8 mouse cellular contexts compared by ENCODE assay signal in genomic region chr4:140033394-140033793, GRCm38 (mm10).
DNase-seq lines count a peak whose midpoint lies in the region; TF ChIP-seq lines count a peak whose summit lies in the region.
"Had no signal": no experiment of that assay in that cellular context is flagged by ENCODE, and none has a peak within 500 bp of the region (broad histone marks: within the 10 kb centered on the region; RNA-seq: fewer than 3 reads in every experiment).

No protein-coding gene starts in this region.

- no peaks in the 10 kb centered on the region for H3K36me3 ChIP-seq in MEL (ENCODE audit: control insufficient read depth in 1 of 2, insufficient read depth in 2 of 2, low read length in 2 of 2)
- no peaks in the 10 kb centered on the region for H3K36me3 ChIP-seq in embryonic facial prominence, embryonic 10.5 days (replicated peaks)
- H3K36me3 ChIP-seq: limb, embryonic 12.5 days had no signal

- H3K79me2 ChIP-seq in MEL (ENCODE audit: control insufficient read depth, insufficient read depth, low read length, poor library complexity) = no peaks in the 10 kb centered on the region

- TF ChIP-seq POLR2A in MEL (IDR thresholded peaks at IDR 0.05; ENCODE audit: control insufficient read depth in 1 of 2, insufficient read depth in 1 of 2, low read depth in 1 of 2, low read length in 2 of 2, poor library complexity in 1 of 2) = no peak

- no peak overlapping the region for H3K27ac ChIP-seq in left cerebral cortex, adult 2 months
- H3K27ac ChIP-seq in MEL (ENCODE audit: control insufficient read depth, low read depth, low read length) = no peak overlapping the region
- H3K27ac ChIP-seq in embryonic facial prominence, embryonic 10.5 days (replicated peaks) = no peak overlapping the region
- H3K27ac ChIP-seq: limb, embryonic 12.5 days had no signal

- no peaks in the 10 kb centered on the region for H3K4me1 ChIP-seq in MEL (ENCODE audit: control insufficient read depth in 1 of 2, insufficient read depth in 2 of 2, low read length in 2 of 2)
- peaks cover 56% of the 10 kb centered on the region for H3K4me1 ChIP-seq in embryonic facial prominence, embryonic 10.5 days

- DNase-seq in left cerebral cortex, adult 2 months (ENCODE audit: extremely low spot score in 1 of 2, low spot score in 2 of 2) = peak; percentile 49 to 62
- DNase-seq in left cerebral cortex, postnatal 10 days (ENCODE audit: extremely low spot score in 1 of 2, low spot score in 2 of 2) = no peak
- peak; percentile 2 for DNase-seq in MEL (ENCODE audit: low read depth, low spot score)
- peak; percentile 51 to 57 for DNase-seq in adrenal gland, postnatal 36 days
- peak; percentile 77 for DNase-seq in embryonic facial prominence, embryonic 10.5 days (ENCODE audit: low spot score)
- DNase-seq in lung, postnatal 10 days = peak; percentile 55
- peak; percentile 12 to 27 for DNase-seq in thymus, postnatal 36 days

- intact Hi-C loops in left cerebral cortex, adult 2 months (cut with DNase I) = loop anchor here (10.0 kb wide), 2 partner anchors 211 to 321 kb away; partner anchors contain the start of gene Igsf21
- intact Hi-C loops in left cerebral cortex, postnatal 10 days (cut with DNase I) = loop anchor here (10.0 kb wide), 1 partner anchor 211 kb away; the partner anchor contains the start of gene Igsf21

- no peak for TF ChIP-seq RAD21 in MEL (IDR thresholded peaks at IDR 0.05; ENCODE audit: low read depth, low read length)

- peak; percentile 92 for TF ChIP-seq CTCF in left cerebral cortex, adult 2 months (IDR thresholded peaks at IDR 0.05)
- peak in 2 of 3 experiments; percentile 16 to 33; a peak in 3 of 6 replicates for TF ChIP-seq CTCF in MEL (IDR thresholded peaks at IDR 0.05 in 2 of 3, conservative IDR thresholded peaks at IDR 0.05 in 1 of 3; ENCODE audit: control insufficient read depth in 1 of 3, insufficient read depth in 1 of 3, low read depth in 2 of 3, low read length in 3 of 3, poor library complexity in 1 of 3, severe bottlenecking in 1 of 3)

- H3K4me3 ChIP-seq in left cerebral cortex, adult 2 months = no peak overlapping the region
- H3K4me3 ChIP-seq in MEL (ENCODE audit: control insufficient read depth in 1 of 2, insufficient read depth in 1 of 2, low read depth in 2 of 2, low read length in 2 of 2) = no peak overlapping the region
- H3K4me3 ChIP-seq in embryonic facial prominence, embryonic 10.5 days = no peak overlapping the region
- H3K4me3 ChIP-seq: limb, embryonic 12.5 days had no signal

- TF ChIP-seq EP300 in MEL (IDR thresholded peaks at IDR 0.05; ENCODE audit: low read depth in 1 of 2, low read length in 2 of 2) = no peak

- no peak overlapping the region for H3K9ac ChIP-seq in MEL (ENCODE audit: control insufficient read depth, low read depth, low read length, poor library complexity, severe bottlenecking)
- H3K9ac ChIP-seq: limb, embryonic 12.5 days had no signal

- 36% methylated on average over 7 of the region's 7 CpGs for WGBS in embryonic facial prominence, embryonic 10.5 days

- H3K27me3 ChIP-seq in MEL (ENCODE audit: control insufficient read depth in 1 of 2, insufficient read depth in 2 of 2, low read length in 2 of 2) = no peaks in the 10 kb centered on the region
- H3K27me3 ChIP-seq in embryonic facial prominence, embryonic 10.5 days (replicated peaks; ENCODE audit: low read depth, poor library complexity, severe bottlenecking) = peaks cover 41% of the 10 kb centered on the region

- no peaks in the 10 kb centered on the region for H3K9me3 ChIP-seq in MEL (replicated peaks; ENCODE audit: insufficient read depth, low read length)
- H3K9me3 ChIP-seq in embryonic facial prominence, embryonic 10.5 days = no peaks in the 10 kb centered on the region
- H3K9me3 ChIP-seq: limb, embryonic 12.5 days had no signal

TF ChIP-seq in MEL, 35 proteins besides CTCF, POLR2A, EP300 and RAD21:
- TF ChIP-seq GABPA (IDR thresholded peaks at IDR 0.05; ENCODE audit: low read depth, low read length) (no peak), JUND (IDR thresholded peaks at IDR 0.05; ENCODE audit: low read depth, low read length) (no peak), MEF2A (IDR thresholded peaks at IDR 0.05; ENCODE audit: extremely low read depth, insufficient replicate concordance, low read depth, low read length, poor library complexity, severe bottlenecking) (no peak), ZNF384 (IDR thresholded peaks at IDR 0.05; ENCODE audit: low read depth, low read length) (no peak), ZC3H11A (IDR thresholded peaks at IDR 0.05; ENCODE audit: low read depth, low read length) (no peak), ETS1 (IDR thresholded peaks at IDR 0.05; ENCODE audit: low read depth, low read length) (no peak), GATA1 (IDR thresholded peaks at IDR 0.05; ENCODE audit: low read depth, low read length) (no peak), ELF1 (IDR thresholded peaks at IDR 0.05; ENCODE audit: low read depth, low read length) (no peak), TBP (IDR thresholded peaks at IDR 0.05; ENCODE audit: low read depth, low read length) (no peak), CHD1 (IDR thresholded peaks at IDR 0.05; ENCODE audit: low read depth, low read length) (no peak), CHD2 (IDR thresholded peaks at IDR 0.05; ENCODE audit: low read length) (no peak), MXI1 (IDR thresholded peaks at IDR 0.05; ENCODE audit: low read depth, low read length) (no peak), SIN3A (IDR thresholded peaks at IDR 0.05; ENCODE audit: low read length) (no peak), ZKSCAN1 (IDR thresholded peaks at IDR 0.05; ENCODE audit: low read depth, low read length) (no peak), KAT2A (conservative IDR thresholded peaks at IDR 0.05; ENCODE audit: low read depth, low read length) (no peak), TAL1 (IDR thresholded peaks at IDR 0.05; ENCODE audit: low read length) (no peak), POLR2AphosphoS2 (IDR thresholded peaks at IDR 0.05; ENCODE audit: low read length) (no peak), USF2 (IDR thresholded peaks at IDR 0.05; ENCODE audit: borderline replicate concordance in 1 of 2, insufficient read depth in 1 of 2, low read depth in 1 of 2, low read length in 2 of 2) (no peak)

Comparison
In these comparisons a context has a peak if more than half of its experiments do, and no peak if none do; other contexts are left out.
1. DNase-seq: peak in left cerebral cortex, adult 2 months (2 of 2), MEL (single experiment), adrenal gland, postnatal 36 days (2 of 2), embryonic facial prominence, embryonic 10.5 days (single experiment), lung, postnatal 10 days (single experiment) and thymus, postnatal 36 days (2 of 2); none in left cerebral cortex, postnatal 10 days (0 of 2).